Mouse (Mus musculus) gonadal fat pad, adult 2 months (tissue): ENCODE data around the gene Rabl3. TPM values are rescaled to one million over a fixed set of nuclear protein-coding genes. Genes with fewer than 3 reads are reported as not detected.

Experiments
- DNase-seq: peaks from one replicate; pipeline ENCODE4 v3.0.0-alpha.2; 2012; ENCODE audit warnings: low read depth
- polyA plus RNA-seq: library from polyadenylated mRNA; depleted of rRNA; stranded (reverse); fragments of >200 nt; gene quantifications from 2 replicates; pipeline ENCODE4 v1.2.3, GENCODE M21; 2012; rRNA removed

Rabl3 gene
- polyA plus RNA-seq, 1 experiment, result 3.3 TPM

DNA sequence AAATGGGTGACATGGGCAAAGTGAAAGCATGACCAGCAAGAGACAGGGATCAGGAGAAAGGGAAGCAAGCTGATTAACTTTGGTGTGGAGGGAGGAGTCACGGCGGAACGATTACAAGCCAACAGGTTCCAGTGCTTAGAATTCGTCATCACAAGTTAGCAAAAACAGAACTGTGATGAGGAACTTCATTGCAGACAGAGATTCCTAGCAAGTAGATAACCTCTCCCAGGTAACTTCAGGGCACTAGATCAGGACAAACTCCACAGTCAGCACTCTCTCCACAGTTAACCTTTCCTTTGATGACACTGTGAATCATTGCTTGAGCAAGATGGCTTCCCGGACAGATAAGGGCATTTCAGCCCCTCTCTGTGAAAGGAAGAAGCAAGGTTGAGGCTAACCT lies 57.7 kb downstream of the Rabl3 start:
- no peak for DNase-seq

DNA sequence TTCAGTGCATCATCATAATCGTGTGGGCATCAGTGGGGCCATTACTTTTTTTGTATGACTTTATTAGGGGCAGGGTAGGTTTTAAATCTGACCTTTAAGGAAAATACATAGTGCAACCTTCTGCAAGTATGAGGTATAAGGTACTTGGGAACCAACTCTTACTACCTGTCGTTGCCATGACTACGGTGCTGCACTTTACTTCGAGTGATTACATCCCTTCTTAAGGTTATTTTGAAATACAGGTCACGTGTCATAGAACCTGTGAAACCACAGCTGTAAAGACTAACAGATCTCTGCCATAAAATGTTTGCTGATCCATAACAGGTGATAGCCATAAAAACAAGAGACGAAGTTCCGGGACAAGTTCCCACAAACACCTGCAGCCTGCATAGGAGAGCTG lies 58.8 kb downstream of the Rabl3 start:
- no peak for DNase-seq

DNA sequence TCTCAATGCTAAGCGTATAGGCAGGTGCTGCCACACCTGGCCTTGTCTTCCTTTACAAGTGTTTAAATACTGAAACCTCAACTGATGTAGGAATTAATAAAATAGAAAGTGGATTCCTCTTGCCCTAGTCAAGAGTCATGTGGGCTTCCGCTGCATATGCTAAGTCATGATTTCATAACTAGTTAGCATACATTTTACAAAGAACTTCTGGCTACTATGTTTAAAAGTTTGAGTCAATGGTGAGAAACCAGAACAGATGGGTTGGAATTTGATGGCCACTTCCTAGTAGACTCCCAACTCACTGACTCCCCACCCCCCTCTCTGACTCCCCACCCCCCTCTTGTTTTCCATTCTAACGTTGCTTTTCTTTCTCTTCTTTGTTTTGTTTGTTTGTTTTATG lies 59.6 kb downstream of the Rabl3 start:
- DNase-seq, result no peak

DNA sequence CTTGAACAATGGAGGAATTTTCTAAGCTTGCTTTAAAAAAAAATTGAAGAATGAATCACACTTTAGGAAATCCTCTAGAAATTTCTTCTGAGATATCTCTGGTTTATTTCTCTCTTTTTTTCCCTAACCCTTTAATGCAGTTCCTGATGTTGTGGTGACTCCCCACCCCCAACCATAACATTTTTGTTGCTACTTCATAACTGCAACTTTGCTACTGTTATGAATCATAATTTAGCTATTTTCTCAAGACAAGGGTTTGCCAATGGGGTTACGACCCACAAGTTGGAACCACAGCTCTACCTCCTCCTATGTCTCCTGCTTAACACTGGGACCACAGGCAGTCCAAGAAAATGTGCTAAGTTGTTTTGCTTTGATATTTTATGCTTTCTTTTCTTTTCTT lies 63.7 kb downstream of the Rabl3 start:
- no peak for DNase-seq

DNA sequence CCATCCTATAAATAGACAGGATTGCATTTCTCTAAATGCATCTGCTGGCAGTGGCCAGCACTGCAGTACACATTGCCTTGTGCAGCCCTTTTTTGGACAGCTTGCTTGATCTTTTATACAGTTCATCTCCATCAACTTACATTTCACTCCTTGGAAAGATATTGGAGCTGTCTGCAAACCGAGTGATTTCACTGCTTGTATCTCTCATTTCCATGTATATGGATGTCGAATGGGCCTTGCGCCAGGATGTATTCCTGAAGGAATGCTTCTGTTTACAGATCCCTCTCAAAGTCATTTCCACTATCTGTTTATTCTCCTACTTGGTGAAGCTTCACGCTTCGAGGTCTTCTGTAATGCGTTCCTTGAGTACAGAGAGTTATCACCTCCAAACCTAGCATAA lies 64.6 kb downstream of the Rabl3 start:
- DNase-seq, result no peak

DNA sequence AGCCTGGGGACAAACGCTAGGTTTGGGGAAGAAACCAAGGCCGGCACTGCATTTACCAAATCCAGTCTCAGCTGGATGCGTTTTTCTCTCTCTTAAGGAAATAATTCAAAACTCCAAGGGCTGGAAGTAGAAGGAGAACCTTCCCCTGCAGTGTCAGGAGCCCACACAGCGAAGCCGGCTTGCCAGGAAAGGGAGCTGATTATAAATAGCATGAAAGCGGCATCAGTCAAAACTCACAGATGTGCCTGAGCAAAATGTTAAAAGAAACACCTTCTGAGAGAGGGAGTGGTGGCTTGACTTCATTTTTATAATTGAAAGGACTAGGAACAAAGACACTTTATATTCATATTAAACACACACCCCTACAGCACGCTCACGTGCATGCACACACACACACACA lies 70.6 kb downstream of the Rabl3 start:
- DNase-seq, result no peak

DNA sequence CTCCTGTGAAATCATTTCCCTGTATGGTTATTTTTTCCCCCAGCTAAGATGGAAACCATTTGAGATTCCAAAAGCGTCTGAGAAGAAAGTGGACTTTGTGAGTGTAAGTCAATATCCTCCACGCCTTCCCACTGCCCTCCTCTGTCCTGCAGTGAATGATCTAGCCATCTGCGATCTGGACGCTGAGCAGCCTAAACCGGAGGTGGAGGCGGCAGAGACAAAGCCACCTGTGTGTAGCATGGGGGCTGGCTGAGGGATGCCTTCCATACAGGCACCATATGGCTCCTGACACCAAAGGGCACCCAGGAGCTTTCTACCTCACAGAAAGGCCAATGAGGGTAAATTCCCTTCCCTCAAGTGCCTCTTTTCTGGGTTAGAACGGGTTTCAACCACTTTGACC lies 71.4 kb downstream of the Rabl3 start:
- no peak for DNase-seq

DNA sequence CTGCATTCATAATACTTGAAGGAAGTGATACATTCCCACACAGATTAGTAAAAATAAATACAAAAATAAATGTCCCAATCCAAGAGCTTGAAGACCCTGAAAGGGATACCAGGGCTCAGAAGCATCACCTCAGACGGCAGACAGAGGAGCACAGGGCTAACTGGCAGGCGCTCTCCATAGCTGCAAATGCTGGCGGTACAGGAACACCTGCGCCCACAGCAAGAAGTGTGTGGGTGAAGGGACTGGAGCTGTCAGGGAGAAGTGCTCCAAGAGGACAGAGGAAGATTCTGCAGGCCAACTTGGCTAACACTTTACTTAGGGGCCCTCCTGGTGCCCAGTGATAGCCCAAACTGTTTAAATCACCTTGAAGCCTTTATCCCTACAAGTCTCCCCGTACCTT lies 72.3 kb downstream of the Rabl3 start:
- DNase-seq, result no peak

DNA sequence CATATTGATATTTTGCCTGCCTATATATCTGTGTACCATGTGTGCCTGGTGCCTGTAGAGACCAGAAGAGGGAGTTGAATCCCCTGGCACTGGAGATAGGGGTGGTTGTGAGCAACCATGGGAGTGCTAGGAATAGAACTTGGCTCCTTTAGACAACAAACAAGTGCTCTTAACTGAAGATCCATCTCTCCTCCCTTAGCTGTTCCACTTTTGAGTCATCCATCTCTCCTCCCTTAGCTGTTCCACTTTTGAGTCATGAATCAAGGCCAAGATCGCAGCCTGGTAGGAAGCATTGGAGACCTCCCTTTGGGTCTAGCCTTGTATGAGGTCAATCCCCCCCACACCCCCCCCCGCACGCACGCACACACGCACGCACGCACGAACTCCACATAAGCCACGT lies 74.9 kb downstream of the Rabl3 start:
- DNase-seq, result no peak

DNA sequence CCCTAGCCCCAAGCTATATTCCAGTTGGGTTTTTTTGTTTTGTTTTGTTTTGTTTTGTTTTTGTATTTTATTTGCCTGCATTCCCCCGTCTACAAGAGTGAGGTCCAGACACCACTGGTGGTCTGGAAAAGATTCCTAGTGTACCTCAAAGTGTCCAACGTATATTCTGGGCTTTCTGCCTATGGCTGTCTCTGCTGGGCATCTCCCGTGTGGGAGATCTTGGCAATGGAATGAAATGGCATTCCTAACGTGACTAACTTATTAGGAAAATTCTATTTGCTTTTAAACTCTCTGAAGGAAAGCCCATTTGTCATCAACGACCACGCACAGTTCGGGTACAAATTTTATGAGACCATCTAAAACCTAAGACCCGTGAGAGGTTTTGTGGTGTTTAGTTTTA lies 75.7 kb downstream of the Rabl3 start:
- no peak for DNase-seq

DNA sequence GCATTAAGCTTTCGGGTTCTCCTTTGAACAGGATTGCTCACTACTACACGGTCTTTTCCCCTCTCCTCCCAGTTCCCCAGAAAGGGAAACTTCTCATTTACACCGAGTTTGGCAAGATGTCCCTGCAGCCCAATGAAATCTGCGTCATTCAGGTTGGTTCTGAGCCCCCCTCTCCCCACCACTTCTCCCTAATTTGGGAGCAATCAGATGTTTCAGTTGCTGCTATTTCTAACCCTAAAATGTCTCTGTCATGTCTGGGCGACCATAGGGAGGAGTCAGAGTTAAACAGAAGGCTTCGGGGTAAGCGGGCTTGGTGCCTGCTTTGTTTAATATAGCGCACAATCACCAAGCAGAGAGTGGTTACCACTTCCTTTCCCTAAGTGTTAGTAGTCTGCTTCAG lies 76.4 kb downstream of the Rabl3 start:
- no peak for DNase-seq

DNA sequence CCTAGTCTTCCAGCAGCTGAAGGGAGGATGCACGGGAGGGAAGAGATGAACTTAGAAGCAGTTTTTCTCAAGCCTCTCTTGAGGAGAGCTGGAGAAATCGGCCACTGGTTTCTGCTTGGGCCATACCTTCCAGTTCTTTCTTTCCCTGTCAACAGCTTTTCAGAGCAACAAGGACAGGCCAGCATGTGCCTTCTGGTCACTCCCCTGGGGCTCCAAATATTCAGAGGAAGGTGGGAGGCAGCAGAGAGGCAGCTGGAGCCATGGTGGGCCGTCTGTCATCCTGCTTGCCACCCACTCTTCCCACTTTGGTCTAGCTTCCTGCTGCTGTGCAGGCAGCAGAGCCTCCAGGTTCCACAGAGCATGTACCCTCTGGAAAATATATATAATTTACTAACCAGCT lies 78.0 kb downstream of the Rabl3 start:
- DNase-seq, result no peak

Other genes starting within 250 kb of the Rabl3 start
- gene Stxbp5l, start 154.9 kb upstream of the Rabl3 start, polyA plus RNA-seq, result not detected in 2 replicates
- gene Gtf2e1, start 96 bp upstream of the Rabl3 start, polyA plus RNA-seq, result 6.1 and 7.9 TPM in 2 replicates
- gene Hgd, start 40.3 kb downstream of the Rabl3 start, polyA plus RNA-seq, result 0.14 and 0.49 TPM in 2 replicates
- gene Ndufb4, start 114.6 kb downstream of the Rabl3 start, polyA plus RNA-seq, result 65.0 and 93.1 TPM in 2 replicates
- gene Fstl1, start 237.0 kb downstream of the Rabl3 start, polyA plus RNA-seq, result 56.9 and 84.0 TPM in 2 replicates